Mouse (Mus musculus): ENCODE measurements around the gene Cenpb. TPM values are rescaled to one million over a fixed set of nuclear protein-coding genes. Genes with fewer than 3 reads are reported as not detected.

Gene Cenpb
- polyA plus RNA-seq, 1 experiment from 2014 or later = 14.9 TPM

DNA sequence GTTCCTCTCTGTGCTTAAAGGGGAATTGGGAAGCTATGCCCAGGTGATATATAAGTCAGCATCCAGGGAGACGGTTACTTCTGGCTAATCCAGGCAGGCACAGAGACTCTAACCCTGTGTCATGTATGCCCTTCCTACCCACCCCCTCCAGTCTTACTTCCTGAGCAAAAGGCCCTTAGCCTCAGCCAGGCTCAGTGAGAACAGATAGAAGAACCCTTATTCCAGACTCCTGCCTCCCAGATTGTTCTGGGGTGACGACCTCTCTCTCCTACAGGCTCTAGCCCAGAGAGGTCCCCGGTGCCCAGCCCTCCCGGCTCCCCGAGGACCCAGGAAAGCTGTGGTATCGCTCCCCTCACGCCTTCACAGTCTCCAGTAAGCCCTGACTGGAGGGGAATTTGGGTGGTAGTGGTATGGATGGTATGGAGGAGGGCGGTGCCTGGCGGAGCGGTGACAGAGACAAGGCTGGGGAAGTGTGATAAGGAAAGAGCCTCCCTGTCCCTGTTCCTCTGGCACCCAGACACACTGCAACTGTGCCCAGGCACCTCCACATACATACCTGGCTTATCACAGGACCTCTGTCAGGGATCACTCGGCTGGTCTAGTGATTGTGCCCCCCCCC is 44.2 kb downstream of the Cenpb start:
- peak; percentile 60; the same call in 1 of the 2 replicates for ATAC-seq (ENCODE audit: insufficient number of reproducible peaks, insufficient read depth, low FRiP score, low TSS enrichment, low read depth)
- H3K36me3 ChIP-seq = peaks cover 86% of the 10 kb centered on the region

DNA sequence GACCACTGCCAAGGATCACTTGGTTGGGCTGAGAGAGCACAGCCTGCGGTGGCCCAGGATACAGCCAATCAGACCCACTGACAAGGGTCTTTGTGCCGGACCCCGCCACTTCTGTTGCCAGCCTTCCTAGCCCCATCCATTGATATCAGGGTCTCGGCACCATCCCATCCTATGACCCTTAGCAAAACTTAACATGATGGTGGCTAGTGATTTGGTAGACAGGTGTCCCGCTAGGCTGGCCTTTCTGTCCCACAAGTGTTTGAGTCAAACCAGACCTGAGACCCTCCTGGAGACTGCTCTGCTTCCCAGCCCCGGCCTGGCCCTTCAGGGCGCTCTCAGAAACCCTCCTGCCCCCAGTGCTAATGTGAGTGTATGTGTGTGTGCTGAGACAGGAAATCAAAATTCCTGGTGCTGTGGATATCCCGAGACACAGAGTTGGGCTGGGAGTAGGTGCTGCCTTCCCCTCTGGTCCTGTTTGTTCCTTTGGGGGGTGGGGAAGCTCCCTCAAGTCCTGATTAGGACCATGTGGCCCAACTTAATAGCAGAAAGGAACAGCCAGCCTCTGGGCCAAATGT is 45.0 kb downstream of the Cenpb start:
- Histone ChIP-seq H3K36me3 (peaks cover 80% of the 10 kb centered on the region), H3K9me3 (no peaks in the 10 kb centered on the region), H3K4me3 (replicated peaks) (no peak overlapping the region), H3K27me3 (no peaks in the 10 kb centered on the region), H3K27ac (peak overlapping the region; percentile 4; the same call in 1 of the 2 replicates), H3K4me2 (no peak overlapping the region), H3K9ac (replicated peaks) (0 out of 2 replicates have a peak overlapping the region, but pooled peaks have one; percentile 23), H3K4me1 (replicated peaks) (peaks cover 19% of the 10 kb centered on the region)
- WGBS = 67% methylated on average over 8 of the region's 8 CpGs
- ATAC-seq (ENCODE audit: insufficient number of reproducible peaks, insufficient read depth, low FRiP score, low TSS enrichment, low read depth) = no peak

More for the DNA sequence above, 44.2 kb downstream of the Cenpb start:
- H3K4me3 ChIP-seq (replicated peaks) = no peak overlapping the region
- no peaks in the 10 kb centered on the region for H3K27me3 ChIP-seq
- H3K9ac ChIP-seq (replicated peaks) = 0 out of 2 replicates have a peak overlapping the region, but pooled peaks have one; percentile 18
- 56% methylated on average over 11 of the region's 11 CpGs for WGBS
- 0 out of 2 replicates have a peak overlapping the region, but pooled peaks have one; percentile 4 for H3K27ac ChIP-seq
- H3K4me2 ChIP-seq = no peak overlapping the region
- H3K4me1 ChIP-seq (replicated peaks) = peaks cover 19% of the 10 kb centered on the region
- H3K9me3 ChIP-seq = no peaks in the 10 kb centered on the region

DNA sequence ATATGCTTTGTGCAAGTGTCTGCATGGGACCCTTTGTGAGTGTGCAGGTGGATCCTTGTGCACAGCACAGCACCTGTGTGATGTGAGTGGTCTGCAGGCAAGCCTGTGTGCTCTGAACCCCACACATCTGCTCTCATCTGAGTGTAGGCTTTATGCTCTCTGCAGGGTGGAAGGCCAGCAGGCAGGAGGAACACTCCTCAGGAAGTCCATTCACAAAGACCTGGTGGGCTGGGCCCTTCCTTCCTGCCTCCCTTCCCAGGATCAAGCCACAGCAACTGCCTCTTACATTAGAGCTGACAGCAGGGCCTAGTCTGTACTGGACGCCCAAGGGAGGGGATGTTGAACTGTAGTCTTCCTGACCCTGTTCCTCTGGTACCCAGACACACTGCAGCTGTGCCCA is 45.5 kb downstream of the Cenpb start:
- H3K4me2 ChIP-seq = no peak overlapping the region
- no peak for ATAC-seq (ENCODE audit: insufficient number of reproducible peaks, insufficient read depth, low FRiP score, low TSS enrichment, low read depth)
- H3K4me3 ChIP-seq (replicated peaks) = no peak overlapping the region
- H3K9me3 ChIP-seq = no peaks in the 10 kb centered on the region
- 50% methylated on average over 1 of the region's 1 CpGs for WGBS
- peaks cover 19% of the 10 kb centered on the region for H3K4me1 ChIP-seq (replicated peaks)
- no peaks in the 10 kb centered on the region for H3K27me3 ChIP-seq
- H3K9ac ChIP-seq (replicated peaks) = 0 out of 2 replicates have a peak overlapping the region, but pooled peaks have one; percentile 23
- peaks cover 78% of the 10 kb centered on the region for H3K36me3 ChIP-seq
- peak overlapping the region; percentile 4; the same call in 1 of the 2 replicates for H3K27ac ChIP-seq

DNA sequence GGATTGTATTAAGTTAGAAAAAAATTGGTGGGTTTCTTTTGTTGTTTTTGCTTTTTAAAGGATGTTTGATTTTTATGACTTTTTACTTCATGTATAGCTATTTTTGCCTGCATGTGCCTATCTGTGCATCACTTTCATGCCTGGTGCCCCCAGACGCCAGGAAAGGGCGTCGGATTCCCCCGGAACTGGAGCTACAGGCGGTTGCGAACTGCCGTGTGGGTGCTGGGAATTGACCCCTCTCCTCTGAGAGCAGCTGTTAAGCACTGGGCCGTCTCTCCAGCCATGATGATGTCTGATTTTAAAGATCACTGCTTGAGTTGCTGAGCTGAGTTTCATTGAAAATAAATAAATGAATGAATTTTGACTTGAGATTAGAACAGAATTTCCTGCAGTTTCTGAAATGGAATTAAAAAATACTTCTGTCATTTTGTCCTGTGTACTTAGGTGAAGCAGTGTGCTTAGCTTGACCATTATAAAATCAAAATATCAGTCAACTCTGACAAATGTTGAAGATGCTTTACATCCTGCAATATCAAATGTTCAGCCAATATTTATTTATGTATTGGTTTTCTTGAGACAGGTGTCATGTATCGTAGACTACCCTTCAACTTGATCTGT is 46.8 kb downstream of the Cenpb start, which contains the start of gene Gm11037:
Gm11037 (plus strand) TSS at position 568 of the 618 bp plus-strand sequence.
- H3K4me1 ChIP-seq (replicated peaks) = peaks cover 31% of the 10 kb centered on the region
- H3K27ac ChIP-seq = peak within 1 kb of the TSS; percentile 4; the same call in 1 of the 2 replicates
- H3K4me2 ChIP-seq = no peak within 1 kb of the TSS
- no peaks in the 10 kb centered on the region for H3K9me3 ChIP-seq
- H3K36me3 ChIP-seq = peaks cover 69% of the 10 kb centered on the region
- H3K4me3 ChIP-seq (replicated peaks) = no peak within 1 kb of the TSS
- no peaks in the 10 kb centered on the region for H3K27me3 ChIP-seq
- H3K9ac ChIP-seq (replicated peaks) = no peak within 1 kb of the TSS
- WGBS = 86% methylated on average over 9 of the region's 9 CpGs
- ATAC-seq (ENCODE audit: insufficient number of reproducible peaks, insufficient read depth, low FRiP score, low TSS enrichment, low read depth) = no peak

DNA sequence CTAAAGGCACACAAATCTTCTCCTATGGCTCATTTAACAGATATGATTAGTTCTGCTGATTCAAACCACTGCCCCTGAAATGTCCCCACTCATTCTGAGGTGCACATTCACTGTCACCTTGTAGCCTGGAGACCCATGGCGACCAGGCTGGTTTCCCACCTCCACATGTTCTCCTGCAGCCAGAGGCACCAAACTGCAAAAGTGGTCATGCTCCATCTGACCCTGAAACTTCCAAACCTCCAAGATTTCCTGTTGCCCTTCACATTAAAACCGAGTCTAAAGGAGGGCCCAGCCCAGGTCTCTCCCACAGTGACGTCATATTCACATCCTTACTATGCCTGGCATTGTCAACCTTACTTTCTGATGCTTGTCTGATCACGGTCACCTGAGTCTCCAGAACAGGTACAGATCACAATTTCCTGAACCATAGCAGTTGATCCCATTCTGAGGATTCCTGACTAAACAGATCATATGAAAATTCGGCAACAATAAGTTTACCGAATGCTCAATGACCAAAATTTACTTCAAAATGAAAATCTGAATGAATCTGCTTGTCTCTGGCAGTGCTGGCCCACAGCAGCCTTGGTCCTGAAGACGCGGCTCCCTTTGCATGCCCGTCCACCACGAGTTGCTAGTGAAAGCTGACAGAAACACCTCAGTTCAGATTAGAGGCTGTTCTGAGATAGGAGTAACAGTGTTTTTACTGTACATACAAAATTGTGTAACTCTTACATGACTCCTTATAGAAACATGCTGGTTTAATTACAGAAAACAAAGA is 47.6 kb downstream of the Cenpb start:
- H3K4me1 ChIP-seq (replicated peaks) = peaks cover 38% of the 10 kb centered on the region
- no peak overlapping the region for H3K27ac ChIP-seq
- H3K4me2 ChIP-seq = no peak overlapping the region
- no peak overlapping the region for H3K9ac ChIP-seq (replicated peaks)
- no peak overlapping the region for H3K4me3 ChIP-seq (replicated peaks)
- WGBS = 86% methylated on average over 10 of the region's 10 CpGs
- H3K27me3 ChIP-seq = no peaks in the 10 kb centered on the region
- no peak for ATAC-seq (ENCODE audit: insufficient number of reproducible peaks, insufficient read depth, low FRiP score, low TSS enrichment, low read depth)
- no peaks in the 10 kb centered on the region for H3K9me3 ChIP-seq
- H3K36me3 ChIP-seq = peaks cover 62% of the 10 kb centered on the region

DNA sequence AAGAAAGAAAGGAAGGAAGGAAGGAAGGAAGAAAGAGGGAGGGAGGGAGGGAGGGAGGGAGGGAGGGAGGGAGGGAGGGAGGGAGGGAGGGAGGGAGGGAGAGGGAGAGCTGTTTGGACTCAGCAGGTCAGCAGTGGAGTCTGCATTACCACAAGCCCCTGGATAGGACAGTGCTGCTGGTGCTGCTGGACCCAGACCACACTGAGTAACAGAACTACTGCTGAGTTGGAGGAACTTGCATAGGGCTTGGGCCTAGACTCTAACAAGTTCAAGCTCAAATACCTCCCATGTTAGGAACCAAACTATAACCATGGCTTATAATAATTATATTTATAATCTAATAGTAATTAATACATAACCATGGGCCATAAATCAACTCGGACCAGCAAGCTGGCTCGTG is 49.0 kb downstream of the Cenpb start:
- no peak overlapping the region for H3K9ac ChIP-seq (replicated peaks)
- H3K27ac ChIP-seq = no peak overlapping the region
- peaks cover 47% of the 10 kb centered on the region for H3K36me3 ChIP-seq
- WGBS = 84% methylated on average over 2 of the region's 2 CpGs
- no peaks in the 10 kb centered on the region for H3K27me3 ChIP-seq
- peaks cover 52% of the 10 kb centered on the region for H3K4me1 ChIP-seq (replicated peaks)
- no peaks in the 10 kb centered on the region for H3K9me3 ChIP-seq
- ATAC-seq (ENCODE audit: insufficient number of reproducible peaks, insufficient read depth, low FRiP score, low TSS enrichment, low read depth) = no peak
- H3K4me2 ChIP-seq = no peak overlapping the region
- H3K4me3 ChIP-seq (replicated peaks) = no peak overlapping the region

DNA sequence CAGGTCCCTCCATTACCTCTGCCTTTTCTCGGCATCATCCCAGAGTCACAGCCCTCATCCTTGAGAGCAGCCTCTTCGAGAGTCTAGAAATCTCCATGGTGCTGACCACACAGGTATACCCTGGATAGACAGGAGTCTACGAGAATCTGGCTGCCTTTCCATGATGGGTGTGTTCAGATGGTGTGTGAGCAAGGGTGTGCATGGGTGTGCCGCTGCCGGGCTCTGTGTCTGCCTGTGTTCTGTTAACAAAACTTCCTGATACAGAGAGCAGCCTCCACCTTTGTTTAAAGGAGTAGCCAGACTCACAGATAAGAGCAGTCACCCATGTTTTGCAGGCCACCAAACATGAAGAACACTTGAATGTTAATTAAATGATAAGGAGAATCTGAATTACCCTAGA is 50.0 kb downstream of the Cenpb start:
- H3K4me3 ChIP-seq (replicated peaks) = no peak overlapping the region
- H3K36me3 ChIP-seq = peaks cover 37% of the 10 kb centered on the region
- no peaks in the 10 kb centered on the region for H3K27me3 ChIP-seq
- no peak for ATAC-seq (ENCODE audit: insufficient number of reproducible peaks, insufficient read depth, low FRiP score, low TSS enrichment, low read depth)
- H3K9me3 ChIP-seq = no peaks in the 10 kb centered on the region
- WGBS = 89% methylated on average over 5 of the region's 5 CpGs
- H3K4me1 ChIP-seq (replicated peaks) = peaks cover 45% of the 10 kb centered on the region
- no peak overlapping the region for H3K9ac ChIP-seq (replicated peaks)
- no peak overlapping the region for H3K4me2 ChIP-seq
- no peak overlapping the region for H3K27ac ChIP-seq

DNA sequence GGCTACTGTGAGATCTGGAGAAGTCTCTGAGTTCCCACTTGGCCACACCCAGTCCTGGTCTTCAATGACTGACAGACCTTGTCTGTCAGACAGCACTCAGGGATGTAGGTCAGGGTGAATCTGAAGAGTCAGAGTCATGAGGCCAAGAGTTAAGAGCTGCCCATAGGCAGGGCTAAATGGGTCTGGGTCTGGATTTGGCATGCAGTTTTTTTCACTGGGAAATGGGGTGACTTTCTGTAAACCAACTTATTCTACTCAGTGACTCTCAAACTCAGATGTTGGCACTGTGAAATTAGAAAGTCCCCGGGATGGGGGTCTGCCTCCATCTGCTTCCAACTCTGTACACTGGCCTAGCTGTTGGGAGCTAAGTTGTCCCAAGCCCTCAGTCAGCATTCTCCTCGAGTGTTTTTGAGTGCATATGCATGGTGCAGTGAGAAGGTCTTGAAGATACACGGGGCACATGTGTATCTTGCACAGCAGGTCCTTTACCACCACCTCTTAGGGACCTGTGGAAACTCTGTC is 51.2 kb downstream of the Cenpb start:
- H3K36me3 ChIP-seq = peaks cover 26% of the 10 kb centered on the region; the same call in 1 of the 2 replicates
- no peak overlapping the region for H3K27ac ChIP-seq
- H3K9me3 ChIP-seq = no peaks in the 10 kb centered on the region
- 0 out of 2 replicates have a peak overlapping the region, but pooled peaks have one; percentile 70 for H3K4me3 ChIP-seq (replicated peaks)
- WGBS = 86% methylated on average over 3 of the region's 3 CpGs
- peak overlapping the region; percentile 75 for H3K4me2 ChIP-seq
- no peak overlapping the region for H3K9ac ChIP-seq (replicated peaks)
- no peaks in the 10 kb centered on the region for H3K27me3 ChIP-seq
- H3K4me1 ChIP-seq (replicated peaks) = peaks cover 35% of the 10 kb centered on the region
- no peak for ATAC-seq (ENCODE audit: insufficient number of reproducible peaks, insufficient read depth, low FRiP score, low TSS enrichment, low read depth)

DNA sequence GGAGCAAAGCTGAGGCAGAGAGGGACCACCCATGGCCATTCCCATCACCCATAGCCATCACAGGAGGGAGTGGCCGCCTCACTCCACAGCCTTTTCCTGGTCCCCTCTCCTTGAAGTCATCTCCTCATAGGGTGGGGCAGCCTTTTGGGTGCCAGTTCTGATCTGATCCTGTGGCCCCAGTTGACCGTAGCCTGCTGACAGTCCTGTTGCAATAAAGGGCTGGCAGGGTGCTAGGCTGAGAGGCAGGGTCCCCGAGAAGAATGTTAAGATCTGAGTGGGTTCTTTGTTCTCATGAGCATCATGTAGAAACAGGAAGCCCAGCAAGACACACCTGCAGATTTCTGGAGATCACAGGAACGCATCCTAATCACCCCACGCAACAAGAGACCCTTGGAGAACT is 51.7 kb downstream of the Cenpb start:
- peaks cover 35% of the 10 kb centered on the region for H3K4me1 ChIP-seq (replicated peaks)
- ATAC-seq (ENCODE audit: insufficient number of reproducible peaks, insufficient read depth, low FRiP score, low TSS enrichment, low read depth) = no peak
- H3K9ac ChIP-seq (replicated peaks) = peak overlapping the region; percentile 91
- H3K27ac ChIP-seq = no peak overlapping the region
- H3K9me3 ChIP-seq = no peaks in the 10 kb centered on the region
- no peaks in the 10 kb centered on the region for H3K27me3 ChIP-seq
- WGBS = 80% methylated on average over 5 of the region's 5 CpGs
- peak overlapping the region; percentile 70 for H3K4me3 ChIP-seq (replicated peaks)
- H3K4me2 ChIP-seq = peak overlapping the region; percentile 75
- peaks cover 26% of the 10 kb centered on the region; the same call in 1 of the 2 replicates for H3K36me3 ChIP-seq

DNA sequence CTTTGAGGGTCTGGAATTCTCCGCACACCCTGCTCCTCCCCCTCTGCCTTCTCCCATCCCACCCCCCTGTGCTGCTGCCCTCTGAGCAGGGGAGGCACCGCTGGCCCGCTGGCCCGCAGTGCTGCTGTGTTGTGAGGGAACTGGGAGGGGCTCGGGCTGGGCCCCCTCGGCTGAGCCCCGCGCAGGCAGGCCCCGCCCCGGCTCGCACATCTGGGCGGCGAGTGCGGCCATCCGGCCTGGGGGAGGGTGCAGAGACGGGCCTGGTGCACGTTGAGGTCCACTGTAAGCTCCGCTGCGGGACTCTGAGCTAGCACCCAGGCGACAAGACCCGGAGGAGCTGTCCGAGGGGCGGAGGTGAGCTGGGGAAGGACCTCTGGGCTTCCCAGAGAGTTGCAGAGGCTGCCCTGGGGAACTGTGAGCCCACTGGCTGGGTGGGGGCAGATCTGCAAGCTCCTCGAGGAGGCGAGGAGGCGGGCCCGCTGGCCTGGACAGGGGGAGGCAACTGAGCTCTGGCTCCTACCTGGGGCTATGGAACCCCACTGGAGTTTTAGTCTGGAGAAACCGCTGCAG is 52.6 kb downstream of the Cenpb start, which contains the start of gene Hspa12b:
Hspa12b (plus strand) TSS at position 120 of the 570 bp plus-strand sequence.
- Histone ChIP-seq H3K36me3 (peaks cover 23% of the 10 kb centered on the region; the same call in 1 of the 2 replicates), H3K4me2 (peak within 1 kb of the TSS; percentile 75), H3K27ac (peak within 1 kb of the TSS; percentile 94), H3K9me3 (no peaks in the 10 kb centered on the region), H3K27me3 (no peaks in the 10 kb centered on the region), H3K4me3 (replicated peaks) (peak within 1 kb of the TSS; percentile 70), H3K9ac (replicated peaks) (peak within 1 kb of the TSS; percentile 91), H3K4me1 (replicated peaks) (peaks cover 35% of the 10 kb centered on the region)
- peak; percentile 97 for ATAC-seq (ENCODE audit: insufficient number of reproducible peaks, insufficient read depth, low FRiP score, low TSS enrichment, low read depth)
- under 1% methylated on average over 28 of the region's 28 CpGs for WGBS
